Mouse (Mus musculus): ENCODE results near the gene Sept8. TPM values are rescaled to one million over a fixed set of nuclear protein-coding genes. Genes with fewer than 3 reads are reported as not detected.

Gene Sept8
- polyA plus RNA-seq (2012; ENCODE audit: low replicate concordance), result 119 and 194 TPM in 2 replicates

GRCm38 (mm10) chr11:53519207-53520121, at the start of gene Sept8:
Gene Sept8 (plus strand): TSS chr11:53519257.

GRCm38 (mm10) chr11:53469968-53470695, 48.9 kb upstream of the Sept8 start, which contains the start of gene Gm9837:
Gene Gm9837 (minus strand): TSS chr11:53470479.

GRCm38 (mm10) chr11:53479783-53480301, 39.2 kb upstream of the Sept8 start, which contains the start of the genes Gm9945 and Sowaha:
Gene Gm9945 (plus strand): TSS chr11:53480166.
Gene Sowaha (minus strand): TSS chr11:53480274.

GRCm38 (mm10) chr11:53567224-53568014, 48.4 kb downstream of the Sept8 start, which contains the start of gene Kif3a:
Gene Kif3a (plus strand): TSS chr11:53567379.

Other genes with a start within 250 kb of the Sept8 start
- 32.3 and 52.4 TPM in 2 replicates for gene Hspa4, start 218.8 kb upstream of the Sept8 start, polyA plus RNA-seq (2012; ENCODE audit: low replicate concordance)
- 0.52 and 0.69 TPM in 2 replicates for gene Zcchc10, start 194.6 kb upstream of the Sept8 start, polyA plus RNA-seq (2012; ENCODE audit: low replicate concordance)
- 2.3 and 2.4 TPM in 2 replicates for gene Aff4, start 168.4 kb upstream of the Sept8 start, polyA plus RNA-seq (2012; ENCODE audit: low replicate concordance)
- not detected in 2 replicates for gene Leap2, start 96.1 kb upstream of the Sept8 start, polyA plus RNA-seq (2012; ENCODE audit: low replicate concordance)
- gene Uqcrq, start 88.4 kb upstream of the Sept8 start, polyA plus RNA-seq (2012; ENCODE audit: low replicate concordance), result 98.3 and 206 TPM in 2 replicates
- gene Gdf9, start 88.2 kb upstream of the Sept8 start, polyA plus RNA-seq (2012; ENCODE audit: low replicate concordance), result 0.19 TPM in 1 of 2 replicates, not detected in the other
- gene Gm10447, start 62.1 kb upstream of the Sept8 start, polyA plus RNA-seq (2012; ENCODE audit: low replicate concordance), result not detected in 2 replicates
- 0.07 and 0.17 TPM in 2 replicates for gene Shroom1, start 62.1 kb upstream of the Sept8 start, polyA plus RNA-seq (2012; ENCODE audit: low replicate concordance)
- gene Gm9837, start 48.8 kb upstream of the Sept8 start, polyA plus RNA-seq (2012; ENCODE audit: low replicate concordance), result not detected in 2 replicates
- 0.46 TPM in 1 of 2 replicates, not detected in the other for gene Gm9945, start 39.1 kb upstream of the Sept8 start, polyA plus RNA-seq (2012; ENCODE audit: low replicate concordance)
- 28.7 and 36.3 TPM in 2 replicates for gene Sowaha, start 39.0 kb upstream of the Sept8 start, polyA plus RNA-seq (2012; ENCODE audit: low replicate concordance)
- gene Kif3a, start 48.1 kb downstream of the Sept8 start, polyA plus RNA-seq (2012; ENCODE audit: low replicate concordance), result 2.0 and 5.8 TPM in 2 replicates
- not detected in 2 replicates for gene Il4, start 99.4 kb downstream of the Sept8 start, polyA plus RNA-seq (2012; ENCODE audit: low replicate concordance)
- not detected in 2 replicates for gene Il13, start 115.4 kb downstream of the Sept8 start, polyA plus RNA-seq (2012; ENCODE audit: low replicate concordance)
- gene Rad50, start 188.1 kb downstream of the Sept8 start, polyA plus RNA-seq (2012; ENCODE audit: low replicate concordance), result 6.2 and 10.7 TPM in 2 replicates
- not detected in 2 replicates for gene Il5, start 201.5 kb downstream of the Sept8 start, polyA plus RNA-seq (2012; ENCODE audit: low replicate concordance)

Measured in leukemia stem cell, adult 10-12 weeks (primary cell).